Mouse (Mus musculus) E14TG2a.4 (cell line): ENCODE results near the gene Slc7a14.

ENCODE experiments used
- CTCF ChIP-seq: conservative IDR thresholded peaks from 2 replicates; pipeline ENCODE4 v1.5.1; 2014; ENCODE audit warnings: low read length
- NANOG ChIP-seq: IDR thresholded peaks from 2 replicates; pipeline ENCODE4 v1.6.1; 2014; ENCODE audit warnings: borderline replicate concordance, low read length, mixed read lengths

DNA sequence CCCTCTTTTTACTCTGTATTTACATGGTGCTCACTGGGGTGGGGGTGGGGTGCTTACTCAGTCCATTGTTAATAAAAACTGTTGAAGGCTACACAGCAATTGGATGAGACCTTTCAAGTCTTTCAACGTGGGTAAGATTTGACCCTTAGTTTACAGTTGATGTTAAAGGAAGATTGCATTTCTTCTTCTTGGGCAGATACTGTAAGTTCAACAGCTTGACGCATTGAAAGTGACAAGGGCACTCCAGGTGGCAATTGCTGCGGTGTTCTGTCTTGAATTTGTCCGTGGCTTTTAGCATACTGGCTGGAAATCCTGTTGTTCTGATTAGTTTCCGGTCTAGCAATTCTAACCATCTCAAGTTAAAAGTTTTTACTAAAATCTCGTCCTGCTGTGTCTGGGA lies 148.8 kb downstream of the Slc7a14 start:
- TF ChIP-seq CTCF: no peak
- no peak for TF ChIP-seq NANOG
